Mouse (Mus musculus) CD8-positive naive resting alpha-beta T cell, adult 57 days (primary cell): ENCODE results near the gene 4930558C23Rik. TPM values are rescaled to one million over a fixed set of nuclear protein-coding genes. Genes with fewer than 3 reads are reported as not detected.

Experiments used
- total RNA-seq: library from RNA; stranded (reverse); gene quantifications from one replicate; pipeline ENCODE4 v1.2.4, GENCODE M21; 2023

4930558C23Rik gene
- not detected for total RNA-seq

DNA sequence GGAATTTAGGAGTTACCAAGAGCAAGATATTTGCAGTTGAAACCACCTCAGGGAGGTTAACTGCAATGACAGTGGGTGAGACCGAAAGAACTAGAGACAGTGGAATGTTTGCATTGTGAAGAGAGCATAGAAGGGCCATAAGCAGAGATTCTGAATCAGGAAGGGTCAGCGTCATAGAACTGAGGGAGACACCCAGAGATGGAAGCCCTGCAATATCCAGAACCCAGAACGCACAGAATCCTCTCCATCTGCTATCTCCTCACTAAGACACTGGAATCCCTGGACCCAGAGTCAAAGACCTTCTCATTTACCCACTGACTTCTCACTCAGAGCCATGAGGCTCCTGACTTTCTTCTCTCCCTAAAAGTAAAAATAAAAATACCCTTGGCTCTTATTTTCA, at the start of gene 4930558C23Rik:
TSS of gene 4930558C23Rik (minus strand) at position 101 of the 400 bp plus-strand sequence.

GRCm38 (mm10) chr3:95434136-95434982, 31.7 kb upstream of the 4930558C23Rik start, which contains the start of gene Arnt:
Gene Arnt, plus strand, starts transcription at chr3:95434388.

DNA sequence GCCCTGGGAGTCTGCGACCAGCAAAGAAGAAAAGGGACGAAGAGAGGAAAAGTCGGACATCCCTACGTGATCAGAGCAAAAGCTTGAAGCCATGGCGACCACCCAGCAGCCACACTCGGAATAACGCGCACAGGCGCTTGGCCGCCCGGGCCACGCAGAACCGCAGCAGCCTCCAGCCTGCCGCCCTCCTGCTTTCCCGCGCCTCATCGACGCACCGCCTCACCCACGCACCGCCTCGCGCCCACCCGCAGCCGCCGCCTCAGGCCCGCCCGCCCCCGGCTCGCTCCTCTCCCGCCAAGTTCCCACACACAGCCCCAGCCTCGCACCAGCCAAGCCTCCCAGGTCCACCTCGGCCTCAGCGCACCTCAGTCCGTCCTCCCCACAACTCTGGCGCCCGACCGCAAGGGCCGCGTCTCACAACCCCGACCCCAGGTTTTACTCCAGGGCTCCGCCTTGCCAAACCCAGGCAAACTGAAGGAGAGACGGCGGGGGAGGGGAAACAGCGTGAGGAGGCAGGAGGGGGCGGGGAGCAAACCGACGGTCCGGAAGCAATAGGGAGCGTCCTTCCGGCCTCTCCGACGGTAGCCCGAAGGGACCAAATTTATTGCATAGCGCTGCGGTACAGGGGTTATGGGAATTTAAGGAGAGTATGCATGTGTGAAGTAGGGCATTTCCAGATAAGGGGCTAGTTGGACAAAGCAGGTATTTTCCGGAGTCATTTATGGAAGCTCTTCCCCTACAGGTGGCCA, 45.8 kb downstream of the 4930558C23Rik start, which contains the start of gene Setdb1:
TSS of gene Setdb1 (minus strand) at position 502 of the 749 bp plus-strand sequence.

Other genes starting within 250 kb of the 4930558C23Rik start
- gene Sema6c, start 242.4 kb downstream of the 4930558C23Rik start, total RNA-seq = 2.2 TPM
- gene Gabpb2, start 184.9 kb downstream of the 4930558C23Rik start, total RNA-seq = 79.5 TPM
- gene Cdc42se1, start 174.1 kb downstream of the 4930558C23Rik start, total RNA-seq = 223 TPM
- gene Mllt11, start 170.7 kb downstream of the 4930558C23Rik start, total RNA-seq = 15.7 TPM
- not detected for gene Gm128, start 161.2 kb downstream of the 4930558C23Rik start, total RNA-seq
- not detected for gene Bnipl, start 151.6 kb downstream of the 4930558C23Rik start, total RNA-seq
- 14.1 TPM for gene Mindy1, start 121.5 kb downstream of the 4930558C23Rik start, total RNA-seq
- 8.6 TPM for gene Prune1, start 120.8 kb downstream of the 4930558C23Rik start, total RNA-seq
- gene Anxa9, start 95.7 kb downstream of the 4930558C23Rik start, total RNA-seq = 0.31 TPM
- 95.4 TPM for gene Cers2, start 88.0 kb downstream of the 4930558C23Rik start, total RNA-seq
- 36.6 TPM for gene Setdb1, start 45.6 kb downstream of the 4930558C23Rik start, total RNA-seq
- 70.6 TPM for gene Arnt, start 31.5 kb upstream of the 4930558C23Rik start, total RNA-seq
- 1.9 TPM for gene Ctsk, start 96.4 kb upstream of the 4930558C23Rik start, total RNA-seq
- gene Ctss, start 123.9 kb upstream of the 4930558C23Rik start, total RNA-seq = 89.0 TPM
- not detected for gene Hormad1, start 156.8 kb upstream of the 4930558C23Rik start, total RNA-seq
- 26.1 TPM for gene Golph3l, start 186.1 kb upstream of the 4930558C23Rik start, total RNA-seq
- 106 TPM for gene Ensa, start 222.2 kb upstream of the 4930558C23Rik start, total RNA-seq